Mouse (Mus musculus) ES-Bruce4 (cell line): ENCODE measurements around the gene Garnl3. TPM values are rescaled to one million over a fixed set of nuclear protein-coding genes. Genes with fewer than 3 reads are reported as not detected.

Source experiments
- H3K27ac ChIP-seq: 2 replicates; pipeline ENCODE4 v1.5.1; 2012; ENCODE audit warnings: low read length, inconsistent platforms; ENCODE audit not compliant: insufficient read depth
- H3K27me3 ChIP-seq: 2 replicates; pipeline ENCODE4 v1.6.1; 2012; ENCODE audit warnings: mild to moderate bottlenecking, low read length, inconsistent platforms; ENCODE audit not compliant: control insufficient read depth, poor library complexity, insufficient read depth, severe bottlenecking
- H3K36me3 ChIP-seq: 2 replicates; pipeline ENCODE4 v1.6.1; 2012; ENCODE audit warnings: inconsistent platforms, mild to moderate bottlenecking, low read length, moderate library complexity; ENCODE audit not compliant: control insufficient read depth, poor library complexity, insufficient read depth, severe bottlenecking
- H3K4me1 ChIP-seq: one replicate; pipeline ENCODE4 v1.8.1; 2011; ENCODE audit warnings: low read length; ENCODE audit not compliant: control insufficient read depth, insufficient read depth
- H3K4me3 ChIP-seq: 2 replicates; pipeline ENCODE4 v1.5.1; 2011; ENCODE audit warnings: low read depth, mild to moderate bottlenecking, low read length
- H3K9ac ChIP-seq: 2 replicates; pipeline ENCODE4 v1.6.1; 2012; ENCODE audit warnings: low read depth, mild to moderate bottlenecking, inconsistent platforms; ENCODE audit not compliant: poor library complexity, severe bottlenecking
- H3K9me3 ChIP-seq: replicated peaks from 2 replicates; pipeline ENCODE4 v1.6.1; 2012; ENCODE audit warnings: mild to moderate bottlenecking, low read length, inconsistent platforms; ENCODE audit not compliant: control insufficient read depth, poor library complexity, insufficient read depth, severe bottlenecking
- CTCF ChIP-seq: IDR thresholded peaks from one replicate; pipeline ENCODE4 v1.8.1; 2011; ENCODE audit warnings: low read depth, low read length
- EP300 ChIP-seq: IDR thresholded peaks from 2 replicates; pipeline ENCODE4 v1.6.1; 2011; ENCODE audit warnings: low read depth, low read length; ENCODE audit not compliant: insufficient read depth
- POLR2A ChIP-seq: IDR thresholded peaks from one replicate; pipeline ENCODE4 v1.8.1; 2011; ENCODE audit warnings: low read length; ENCODE audit not compliant: insufficient read depth
- polyA plus RNA-seq: library from polyadenylated mRNA; stranded (reverse); fragments of >200 nt; gene quantifications from 2 replicates; pipeline ENCODE4 v1.2.4, GENCODE M21; 2011; ENCODE audit warnings: low read depth; ENCODE audit not compliant: missing spikeins, insufficient read depth, insufficient read length

Gene Garnl3
- polyA plus RNA-seq, 1 experiment = 29.1 TPM

DNA sequence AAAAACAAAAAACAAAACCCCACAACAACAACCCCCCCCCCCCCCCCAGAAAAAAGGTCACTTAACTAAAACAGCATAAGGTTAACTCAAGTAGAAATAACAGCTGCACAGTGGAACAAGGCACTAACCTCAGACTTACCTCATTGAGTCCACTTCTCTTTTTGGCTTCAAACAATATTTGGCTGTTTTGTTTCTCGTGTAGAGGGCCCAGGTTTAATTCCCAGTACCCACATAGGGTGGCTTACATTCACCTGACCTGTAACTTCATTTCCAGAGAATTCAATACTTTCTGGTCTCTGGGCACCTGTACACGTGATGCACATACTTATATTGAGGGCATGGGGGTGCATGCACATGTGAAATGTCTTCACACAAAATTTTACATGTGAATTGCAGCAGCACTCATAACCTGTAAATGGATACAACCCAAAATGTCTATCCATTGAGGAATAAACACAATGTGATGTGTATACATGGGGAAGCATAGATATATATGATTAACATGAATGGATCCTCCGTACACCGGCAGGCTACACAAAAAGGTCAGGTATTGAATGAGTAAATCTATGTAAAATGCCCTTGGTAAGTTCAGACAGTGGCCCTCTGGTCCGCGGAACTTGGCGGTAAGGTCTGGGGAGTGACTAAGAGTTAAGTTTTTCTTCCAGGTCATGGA lies 165.8 kb downstream of the Garnl3 start:
- Histone ChIP-seq H3K9me3 (no peaks in the 10 kb centered on the region), H3K27me3 (no peaks in the 10 kb centered on the region), H3K4me1 (no peaks in the 10 kb centered on the region), H3K4me3 (peak overlapping the region; percentile 43), H3K36me3 (peaks cover 32% of the 10 kb centered on the region), H3K27ac (no peak overlapping the region), H3K9ac (peak overlapping the region; percentile 73; the same call in 1 of the 2 replicates)
- TF ChIP-seq EP300 = no peak
- no peak for TF ChIP-seq POLR2A
- no peak for TF ChIP-seq CTCF

DNA sequence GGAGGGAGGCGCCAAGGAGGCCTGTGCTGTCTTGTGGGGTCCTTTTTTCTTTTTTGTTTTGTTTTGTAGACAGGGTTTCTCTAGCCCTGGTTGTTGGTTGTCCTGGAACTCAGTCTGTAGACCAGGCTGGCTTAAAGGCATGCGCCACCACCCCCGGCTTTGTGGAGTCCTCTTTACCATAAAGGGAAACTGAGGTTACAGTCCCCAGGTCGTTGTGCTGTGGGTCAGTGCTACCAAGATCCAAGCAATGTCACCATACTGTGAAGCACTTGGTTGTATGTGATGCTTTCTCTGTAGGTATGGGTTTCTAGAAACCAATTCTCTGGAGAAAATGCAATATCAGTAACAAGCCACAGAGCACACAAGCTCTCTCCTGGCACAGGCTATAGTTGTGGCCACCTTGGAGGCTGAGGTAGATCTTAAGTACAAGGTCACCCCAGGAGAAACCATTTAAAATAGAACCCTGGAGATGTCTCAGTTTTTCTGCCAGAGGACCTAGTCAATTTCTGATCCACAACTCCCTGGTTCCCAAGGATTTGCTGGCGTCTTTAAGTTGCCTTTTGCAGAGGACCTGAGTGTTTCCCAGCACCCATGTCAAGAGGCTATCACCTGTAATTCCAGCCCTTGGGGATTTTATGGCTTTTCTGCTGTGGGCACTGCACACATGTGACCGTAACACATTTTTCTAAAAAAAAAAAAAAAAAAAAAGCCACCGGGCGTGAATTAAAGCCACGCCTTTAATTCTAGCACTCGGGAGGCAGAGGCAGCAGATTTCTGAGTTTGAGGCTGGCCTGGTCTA lies 166.6 kb downstream of the Garnl3 start:
- peak overlapping the region; percentile 42 for H3K27ac ChIP-seq
- no peak overlapping the region for H3K4me3 ChIP-seq
- no peaks in the 10 kb centered on the region for H3K27me3 ChIP-seq
- H3K9ac ChIP-seq = peak overlapping the region; percentile 5; the same call in 1 of the 2 replicates
- H3K4me1 ChIP-seq = no peaks in the 10 kb centered on the region
- H3K36me3 ChIP-seq = peaks cover 32% of the 10 kb centered on the region
- H3K9me3 ChIP-seq = no peaks in the 10 kb centered on the region
- TF ChIP-seq CTCF = no peak
- TF ChIP-seq EP300 = no peak
- no peak for TF ChIP-seq POLR2A

DNA sequence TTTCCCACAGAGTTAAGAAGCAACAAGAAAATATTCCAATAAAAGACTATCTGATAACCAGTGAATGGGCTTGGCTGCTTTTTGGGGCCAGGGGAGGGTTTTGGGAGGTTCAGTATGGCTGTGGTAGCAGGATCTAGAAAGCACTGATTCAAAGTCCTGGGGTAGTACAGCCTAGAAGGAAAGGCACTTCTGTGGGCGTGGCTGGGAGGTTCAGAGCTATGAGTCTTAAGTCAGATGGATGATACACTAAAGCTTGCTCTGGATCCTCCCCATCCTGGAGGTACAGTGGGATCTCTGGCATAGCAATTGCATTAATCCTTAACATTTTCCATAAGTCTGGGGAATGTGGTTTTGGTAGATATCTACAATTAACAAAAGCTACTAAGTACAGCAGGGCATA lies 167.5 kb downstream of the Garnl3 start:
- H3K27ac ChIP-seq = peak overlapping the region; percentile 17; the same call in 1 of the 2 replicates
- peak overlapping the region; percentile 93; the same call in 1 of the 2 replicates for H3K9ac ChIP-seq
- peaks cover 32% of the 10 kb centered on the region for H3K36me3 ChIP-seq
- no peaks in the 10 kb centered on the region for H3K4me1 ChIP-seq
- H3K4me3 ChIP-seq = no peak overlapping the region; the same call in 1 of the 2 replicates
- no peaks in the 10 kb centered on the region for H3K9me3 ChIP-seq
- TF ChIP-seq CTCF = no peak
- TF ChIP-seq POLR2A = no peak
- no peaks in the 10 kb centered on the region for H3K27me3 ChIP-seq

DNA sequence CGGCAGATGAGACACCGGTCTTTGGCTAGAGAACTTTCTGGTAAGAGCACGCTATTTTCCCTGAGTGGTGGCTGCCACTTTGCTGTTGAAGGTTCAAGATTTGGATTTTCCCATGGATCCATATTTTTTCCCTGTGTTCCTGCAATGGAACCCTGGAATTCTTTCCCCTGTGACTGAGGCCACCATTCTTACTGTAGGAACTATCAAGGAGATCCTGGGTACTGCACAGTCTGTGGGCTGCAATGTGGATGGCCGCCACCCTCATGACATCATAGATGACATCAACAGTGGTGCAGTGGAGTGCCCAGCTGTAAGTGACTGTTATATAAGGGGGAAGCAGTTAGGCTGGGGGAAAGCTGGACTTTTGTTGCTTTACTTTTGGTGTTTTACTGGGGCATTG lies 167.9 kb downstream of the Garnl3 start:
- Histone ChIP-seq H3K4me3 (peak overlapping the region; percentile 89), H3K27me3 (no peaks in the 10 kb centered on the region), H3K27ac (peak overlapping the region; percentile 73), H3K9ac (peak overlapping the region; percentile 93), H3K4me1 (no peaks in the 10 kb centered on the region), H3K9me3 (no peaks in the 10 kb centered on the region), H3K36me3 (peaks cover 32% of the 10 kb centered on the region)
- TF ChIP-seq EP300 = no peak
- TF ChIP-seq CTCF = no peak
- TF ChIP-seq POLR2A = no peak

DNA sequence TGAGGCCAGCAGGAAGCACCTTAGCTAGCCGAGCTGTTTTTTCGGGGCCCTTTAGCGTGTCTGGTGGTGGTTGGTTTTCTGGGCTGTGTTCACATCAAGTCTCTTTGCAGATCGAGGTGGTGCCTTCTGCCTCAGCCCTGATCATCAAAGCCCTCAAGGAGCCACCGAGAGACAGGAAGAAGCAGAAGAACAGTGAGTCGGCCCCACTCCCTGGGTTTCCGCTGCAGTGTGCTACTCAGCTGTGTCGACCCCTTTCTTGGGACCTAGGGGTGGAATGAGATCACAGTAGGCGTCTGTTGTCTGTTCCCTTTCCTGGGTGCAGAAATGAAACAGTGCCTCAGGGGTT lies 168.6 kb downstream of the Garnl3 start:
- TF ChIP-seq POLR2A (no peak), EP300 (no peak), CTCF (no peak)
- H3K27me3 ChIP-seq = no peaks in the 10 kb centered on the region
- peak overlapping the region; percentile 73 for H3K27ac ChIP-seq
- no peaks in the 10 kb centered on the region for H3K9me3 ChIP-seq
- H3K4me3 ChIP-seq = peak overlapping the region; percentile 89
- peak overlapping the region; percentile 93 for H3K9ac ChIP-seq
- peaks cover 33% of the 10 kb centered on the region for H3K36me3 ChIP-seq
- no peaks in the 10 kb centered on the region for H3K4me1 ChIP-seq
